Mouse (Mus musculus) limb, embryonic 13.5 days (tissue): Measurements from ENCODE around the gene Rbfox3. TPM values are rescaled to one million over a fixed set of nuclear protein-coding genes. Genes with fewer than 3 reads are reported as not detected.
A peak's percentile ranks its signal among the peaks of the same experiment; 100 is the strongest.

ENCODE experiments used
- ATAC-seq: fragments of 200-750 bp; cut with Nextera tagmentation; 2 replicates; pipeline ENCODE4 v1.8.0; 2017; ENCODE audit warnings: low read depth, moderate number of reproducible peaks, moderate TSS enrichment; ENCODE audit not compliant: low FRiP score
- H3K27ac ChIP-seq: fragments of 300-500 bp; sonication (generic); 2 replicates; pipeline ENCODE4 v1.5.1; 2015; ENCODE audit warnings: inconsistent platforms, mild to moderate bottlenecking, moderate library complexity
- H3K27me3 ChIP-seq: fragments of 300-500 bp; sonication (generic); 2 replicates; pipeline ENCODE4 v1.6.1; 2015; ENCODE audit warnings: mild to moderate bottlenecking, inconsistent platforms
- H3K36me3 ChIP-seq: fragments of 300-500 bp; sonication (generic); 2 replicates; pipeline ENCODE4 v1.6.1; 2015; ENCODE audit warnings: inconsistent platforms, mild to moderate bottlenecking, moderate library complexity
- H3K4me1 ChIP-seq: fragments of 300-500 bp; sonication (generic); 2 replicates; pipeline ENCODE4 v1.6.1; 2015; ENCODE audit warnings: inconsistent platforms
- H3K4me2 ChIP-seq: fragments of 300-500 bp; sonication (generic); replicated peaks from 2 replicates; pipeline ENCODE4 v1.6.1; 2015; ENCODE audit warnings: inconsistent platforms, mild to moderate bottlenecking, moderate library complexity
- H3K4me3 ChIP-seq: fragments of 300-500 bp; sonication (generic); 2 replicates; pipeline ENCODE4 v1.5.1; 2015; ENCODE audit warnings: moderate library complexity, mild to moderate bottlenecking, inconsistent platforms
- H3K9ac ChIP-seq: fragments of 300-500 bp; sonication (generic); 2 replicates; pipeline ENCODE4 v1.6.1; 2015; ENCODE audit warnings: mild to moderate bottlenecking, inconsistent platforms
- H3K9me3 ChIP-seq: fragments of 300-500 bp; sonication (generic); 2 replicates; pipeline ENCODE4 v1.6.1; 2016; ENCODE audit warnings: inconsistent platforms
- WGBS: fragments of 180-500 bp; shearing (Covaris S2); methylation state at CpG from one replicate; pipeline ENCODE4 v1.1.7; 2015; 5-methylcytosine and 5-hydroxymethylcytosine counted together
- polyA plus RNA-seq: library from polyadenylated mRNA; unstranded; fragments of >200 nt; fragmentation: Nextera tagmentation; extraction: Ambion mirVana; gene quantifications from 2 replicates; pipeline ENCODE4 v1.2.1, GENCODE M21; 2015

The Rbfox3 gene
- polyA plus RNA-seq, 1 experiment from 2014 or later = 0.93 TPM

DNA sequence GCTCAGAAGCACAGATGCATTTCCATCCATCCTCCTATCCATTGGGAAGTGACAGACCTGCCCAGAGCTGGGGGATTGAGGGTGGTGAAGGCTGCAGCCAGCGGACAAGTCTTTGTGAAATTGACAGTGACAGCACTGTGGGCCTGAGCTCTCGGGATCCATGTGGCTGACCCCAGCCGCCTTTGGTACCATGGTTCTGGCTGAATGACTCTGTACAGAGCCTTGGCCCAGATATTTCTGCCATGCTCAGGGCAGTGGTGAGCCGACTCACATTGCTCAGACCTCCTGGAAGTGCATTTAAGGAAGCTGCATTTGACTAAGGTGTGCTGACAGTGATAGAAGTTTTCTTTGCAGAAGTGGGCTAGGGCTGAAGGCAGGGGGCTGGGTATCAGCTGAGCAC, 144.0 kb downstream of the Rbfox3 start:
- 71% methylated on average over 4 of the region's 4 CpGs for WGBS
- Histone ChIP-seq H3K36me3 (no peaks in the 10 kb centered on the region), H3K4me2 (no peak overlapping the region), H3K9ac (no peak overlapping the region), H3K27me3 (0 out of 2 replicates have a peak, but pooled peaks cover under 1% of the 10 kb centered on the region), H3K4me1 (peaks cover 18% of the 10 kb centered on the region; the same call in 1 of the 2 replicates), H3K4me3 (no peak overlapping the region), H3K27ac (no peak overlapping the region), H3K9me3 (no peaks in the 10 kb centered on the region)
- no peak for ATAC-seq

DNA sequence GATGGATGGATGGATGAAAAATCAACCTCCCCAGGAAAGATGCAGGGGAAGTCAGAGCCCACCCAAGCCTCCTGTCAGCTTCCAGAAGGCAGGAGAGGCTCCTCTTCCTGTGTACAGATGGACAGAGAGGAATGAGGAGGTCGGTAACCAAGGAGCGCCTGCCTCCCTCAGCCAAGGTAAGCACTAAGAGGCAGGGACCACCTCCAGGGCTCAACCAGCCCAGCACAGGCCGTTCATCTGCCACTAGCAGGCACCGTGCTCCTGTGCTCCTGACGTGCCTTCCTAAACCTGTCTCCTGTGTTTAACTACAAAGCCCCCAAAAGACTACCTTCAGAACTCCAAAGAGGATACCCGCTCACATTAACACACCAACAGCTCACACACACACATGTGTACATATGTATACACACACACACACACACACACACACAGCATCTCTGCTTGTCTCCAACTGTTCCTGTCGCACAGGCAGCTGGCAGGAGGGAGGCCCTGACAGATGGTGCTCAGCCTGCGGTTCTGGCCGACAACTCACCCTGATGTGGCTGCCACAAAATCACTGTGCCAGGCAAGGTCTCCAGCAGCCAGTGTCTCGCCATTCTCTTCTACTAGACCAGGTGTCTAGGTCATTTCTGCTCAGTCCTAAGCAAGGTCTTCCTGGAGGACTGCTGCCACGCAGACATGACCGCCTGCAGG, 151.0 kb downstream of the Rbfox3 start:
- ATAC-seq = no peak
- Histone ChIP-seq H3K4me1 (no peaks in the 10 kb centered on the region), H3K27ac (no peak overlapping the region), H3K36me3 (no peaks in the 10 kb centered on the region), H3K4me3 (no peak overlapping the region), H3K4me2 (no peak overlapping the region), H3K9me3 (no peaks in the 10 kb centered on the region), H3K27me3 (no peaks in the 10 kb centered on the region), H3K9ac (no peak overlapping the region)
- 83% methylated on average over 12 of the region's 12 CpGs for WGBS

DNA sequence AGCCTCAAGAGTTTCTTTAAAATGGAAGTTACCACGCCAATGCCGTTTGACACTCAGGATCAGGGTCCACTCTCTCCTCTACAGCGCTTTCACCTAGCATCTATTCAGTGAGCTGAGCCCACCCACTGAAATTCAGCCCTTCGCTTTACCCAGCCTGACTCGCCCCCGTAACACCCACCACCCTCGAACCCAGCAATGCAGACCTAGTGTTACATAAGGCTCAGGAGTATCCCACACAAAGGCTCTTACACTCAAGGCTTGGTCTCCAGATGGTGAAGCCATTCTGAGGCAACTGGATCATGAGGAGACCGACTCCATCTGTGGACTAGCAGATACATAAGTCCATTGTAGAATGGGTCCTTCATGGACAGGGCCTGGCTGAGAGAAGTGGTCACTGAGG, 152.2 kb downstream of the Rbfox3 start:
- Histone ChIP-seq H3K4me3 (no peak overlapping the region), H3K36me3 (no peaks in the 10 kb centered on the region), H3K9me3 (no peaks in the 10 kb centered on the region), H3K27ac (no peak overlapping the region), H3K4me2 (no peak overlapping the region), H3K9ac (no peak overlapping the region), H3K4me1 (no peaks in the 10 kb centered on the region), H3K27me3 (no peaks in the 10 kb centered on the region)
- 86% methylated on average over 8 of the region's 8 CpGs for WGBS
- no peak for ATAC-seq

DNA sequence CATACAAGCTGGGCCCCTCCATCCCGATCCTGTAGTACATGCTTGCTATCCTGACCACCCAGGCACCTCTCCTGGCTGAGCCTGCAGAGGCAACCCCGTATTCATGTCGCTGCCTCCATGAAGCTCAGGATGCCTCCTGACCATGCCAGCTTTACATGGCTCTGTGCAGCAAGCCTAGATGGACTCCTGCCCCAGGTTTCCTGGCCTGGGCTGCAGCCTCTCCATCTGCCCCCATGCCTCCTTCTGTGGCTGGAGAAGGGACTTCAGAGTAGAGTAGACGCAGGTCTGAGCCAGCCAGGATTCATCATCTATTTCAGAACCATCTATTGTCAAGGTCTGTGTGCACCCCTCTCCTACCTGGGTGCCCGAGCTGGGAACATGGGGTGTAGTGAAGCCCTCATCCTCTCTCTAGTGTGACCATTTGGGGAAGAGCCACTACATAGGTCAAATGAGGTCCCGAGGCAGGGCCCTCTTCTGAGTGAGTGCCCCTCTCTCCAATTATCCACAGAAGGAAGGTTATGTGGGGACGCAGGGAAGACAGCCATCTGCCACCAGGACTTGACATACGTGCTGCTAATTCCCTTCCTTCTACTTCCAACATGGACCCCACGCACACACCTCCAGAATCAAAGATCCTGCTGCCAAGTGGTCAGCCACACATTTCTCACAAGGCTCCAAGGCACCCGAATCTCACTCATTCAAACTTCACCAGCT, 153.0 kb downstream of the Rbfox3 start:
- Histone ChIP-seq H3K9me3 (no peaks in the 10 kb centered on the region), H3K36me3 (no peaks in the 10 kb centered on the region), H3K27me3 (no peaks in the 10 kb centered on the region), H3K4me1 (no peaks in the 10 kb centered on the region), H3K4me3 (no peak overlapping the region), H3K27ac (no peak overlapping the region), H3K9ac (no peak overlapping the region), H3K4me2 (no peak overlapping the region)
- ATAC-seq = no peak
- 87% methylated on average over 10 of the region's 10 CpGs for WGBS

DNA sequence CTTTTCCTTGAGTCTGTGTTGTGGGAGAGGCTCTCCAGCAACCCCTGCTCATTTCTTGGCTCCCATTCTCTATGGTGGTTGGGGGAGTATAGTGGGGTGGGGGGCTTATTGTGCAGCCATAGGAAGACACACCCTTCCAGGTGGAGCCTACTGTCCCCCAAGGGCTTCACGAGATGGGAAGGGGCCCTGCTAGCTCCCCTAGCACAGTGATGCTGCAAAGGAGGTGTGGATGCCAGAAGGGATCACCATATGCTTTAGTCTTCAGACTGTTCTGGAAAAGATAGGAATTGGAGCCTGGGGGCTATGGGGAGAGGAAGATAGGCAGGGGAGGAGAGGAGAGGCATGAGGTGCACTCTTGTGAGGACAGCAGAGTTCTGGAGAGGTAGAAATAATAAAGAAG, 153.9 kb downstream of the Rbfox3 start:
- no peaks in the 10 kb centered on the region for H3K36me3 ChIP-seq
- H3K9me3 ChIP-seq = no peaks in the 10 kb centered on the region
- no peak overlapping the region for H3K9ac ChIP-seq
- H3K27me3 ChIP-seq = no peaks in the 10 kb centered on the region
- no peak for ATAC-seq
- no peak overlapping the region for H3K4me3 ChIP-seq
- WGBS = 79% methylated on average over 1 of the region's 1 CpGs
- no peak overlapping the region for H3K4me2 ChIP-seq
- no peak overlapping the region for H3K27ac ChIP-seq
- H3K4me1 ChIP-seq = no peaks in the 10 kb centered on the region

DNA sequence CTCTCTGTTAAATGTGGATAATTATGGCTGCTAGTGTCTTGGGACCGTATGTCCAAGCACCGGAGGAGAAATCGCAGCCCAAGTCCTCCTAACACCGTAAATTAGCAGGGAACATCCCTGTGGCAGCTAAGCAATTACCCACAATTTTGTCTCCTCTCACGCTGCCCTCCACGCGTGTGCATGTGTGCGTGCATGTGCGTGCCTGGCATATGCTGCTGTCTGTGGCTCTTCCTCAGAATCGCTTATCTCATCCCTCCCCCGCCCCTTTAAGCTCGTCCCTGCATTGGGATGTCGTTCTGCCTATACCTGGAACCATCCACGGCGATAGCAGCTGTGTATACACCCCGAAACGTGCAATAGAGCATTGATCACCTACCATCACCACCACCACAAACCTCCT, 156.4 kb downstream of the Rbfox3 start:
- Histone ChIP-seq H3K9me3 (no peaks in the 10 kb centered on the region), H3K9ac (no peak overlapping the region), H3K27me3 (no peaks in the 10 kb centered on the region), H3K4me3 (no peak overlapping the region), H3K36me3 (no peaks in the 10 kb centered on the region), H3K4me1 (peaks cover 8% of the 10 kb centered on the region; the same call in 1 of the 2 replicates), H3K27ac (no peak overlapping the region), H3K4me2 (no peak overlapping the region)
- ATAC-seq = no peak
- 82% methylated on average over 17 of the region's 17 CpGs for WGBS

DNA sequence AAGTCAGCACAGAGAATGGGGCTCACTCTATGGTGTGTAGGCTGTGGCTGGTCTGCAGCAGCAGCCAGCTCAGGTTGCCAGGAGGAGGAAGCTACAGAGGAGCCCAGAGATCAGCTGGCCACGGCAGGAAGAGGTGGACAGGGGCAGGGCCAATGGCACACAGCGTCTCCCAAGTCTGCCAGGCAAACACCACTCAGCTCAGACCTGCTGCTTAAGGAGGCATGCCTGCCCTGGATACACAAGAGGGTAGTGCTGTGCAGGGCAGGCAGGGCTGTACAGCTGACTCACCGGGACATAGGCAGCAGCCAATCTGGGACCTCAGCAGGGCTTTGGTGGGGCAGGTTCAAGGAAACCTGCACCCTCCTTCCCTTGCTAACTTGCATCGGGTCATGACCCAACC, 156.9 kb downstream of the Rbfox3 start:
- Histone ChIP-seq H3K9ac (no peak overlapping the region), H3K27me3 (no peaks in the 10 kb centered on the region), H3K36me3 (no peaks in the 10 kb centered on the region), H3K4me2 (no peak overlapping the region), H3K9me3 (no peaks in the 10 kb centered on the region), H3K27ac (no peak overlapping the region), H3K4me3 (no peak overlapping the region), H3K4me1 (peaks cover 8% of the 10 kb centered on the region; the same call in 1 of the 2 replicates)
- WGBS = 44% methylated on average over 4 of the region's 4 CpGs
- ATAC-seq = no peak

DNA sequence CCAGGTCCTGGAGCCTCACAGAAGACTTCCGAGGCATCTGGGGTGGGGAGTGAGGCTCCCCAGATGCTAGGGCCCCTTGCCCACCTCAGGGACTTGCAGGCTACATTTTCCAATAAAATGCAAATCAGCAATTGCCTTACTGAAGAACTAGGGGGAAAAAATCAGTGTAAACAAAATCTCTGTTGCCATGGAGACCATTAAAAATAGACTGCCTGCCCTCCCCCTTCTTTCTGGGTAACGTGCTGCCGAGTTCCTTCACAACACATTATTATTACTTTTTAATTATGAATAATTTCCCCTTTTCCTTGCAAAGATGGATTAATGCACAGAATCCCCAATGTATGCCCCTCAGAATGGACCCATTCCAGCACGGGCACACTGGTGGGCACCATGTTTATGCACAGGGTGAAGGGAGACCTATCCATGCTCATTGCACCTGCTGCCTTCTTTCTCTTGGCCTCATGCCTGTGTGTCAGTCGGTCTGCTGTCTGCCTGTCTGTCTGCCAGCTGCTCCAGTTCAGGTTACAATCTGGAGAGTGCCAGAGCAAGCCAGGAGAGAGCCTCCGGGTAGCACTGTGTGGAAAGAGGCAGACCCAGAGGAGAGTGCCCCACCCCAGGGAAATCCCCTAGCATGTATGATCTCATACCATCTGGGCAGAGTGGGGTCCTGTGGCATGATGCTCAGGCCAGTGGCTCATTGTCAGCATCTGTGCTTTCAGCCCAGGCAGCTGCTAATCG, 159.3 kb downstream of the Rbfox3 start:
- 61% methylated on average over 7 of the region's 7 CpGs for WGBS
- no peak overlapping the region for H3K9ac ChIP-seq
- no peaks in the 10 kb centered on the region for H3K36me3 ChIP-seq
- no peaks in the 10 kb centered on the region for H3K9me3 ChIP-seq
- no peak overlapping the region for H3K27ac ChIP-seq
- peaks cover 8% of the 10 kb centered on the region; the same call in 1 of the 2 replicates for H3K4me1 ChIP-seq
- no peak overlapping the region for H3K4me3 ChIP-seq
- H3K4me2 ChIP-seq = no peak overlapping the region
- peaks cover 3% of the 10 kb centered on the region; the same call in 1 of the 2 replicates for H3K27me3 ChIP-seq
- ATAC-seq = 0 out of 2 replicates have a peak, but pooled peaks have one; percentile 24

DNA sequence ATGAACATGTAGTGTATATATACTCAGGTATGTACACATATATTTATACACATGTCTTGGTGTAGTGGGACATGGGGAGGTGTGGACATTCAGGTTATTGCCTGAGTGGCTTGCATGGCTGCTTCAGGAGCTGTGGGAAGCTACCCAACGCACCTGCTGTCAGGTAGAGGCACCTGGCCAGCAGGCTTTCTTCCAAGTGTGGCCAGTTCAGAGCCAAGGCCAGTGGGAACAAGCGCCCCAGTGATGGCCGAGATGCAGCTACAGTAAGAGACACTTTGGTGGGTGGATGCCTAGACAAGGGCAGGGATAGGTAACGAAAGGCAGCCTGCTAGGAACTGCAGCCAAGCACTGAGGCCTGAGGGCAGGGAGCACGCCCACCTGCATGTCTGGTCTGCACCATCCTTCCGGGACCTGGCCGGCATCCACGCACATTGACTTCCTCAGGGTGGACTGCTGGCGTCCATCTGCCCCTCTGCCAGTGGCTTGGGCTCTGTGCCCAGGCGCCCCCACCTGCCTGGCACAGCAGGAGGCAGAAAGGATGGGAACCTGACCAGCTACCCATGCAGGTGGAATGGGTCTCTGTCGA, 160.6 kb downstream of the Rbfox3 start:
- Histone ChIP-seq H3K27ac (no peak overlapping the region), H3K9ac (0 out of 2 replicates have a peak overlapping the region, but pooled peaks have one; percentile 13), H3K27me3 (peaks cover 14% of the 10 kb centered on the region), H3K36me3 (no peaks in the 10 kb centered on the region), H3K4me2 (no peak overlapping the region), H3K9me3 (no peaks in the 10 kb centered on the region), H3K4me3 (no peak overlapping the region), H3K4me1 (peaks cover 8% of the 10 kb centered on the region; the same call in 1 of the 2 replicates)
- ATAC-seq = no peak
- 74% methylated on average over 11 of the region's 11 CpGs for WGBS

DNA sequence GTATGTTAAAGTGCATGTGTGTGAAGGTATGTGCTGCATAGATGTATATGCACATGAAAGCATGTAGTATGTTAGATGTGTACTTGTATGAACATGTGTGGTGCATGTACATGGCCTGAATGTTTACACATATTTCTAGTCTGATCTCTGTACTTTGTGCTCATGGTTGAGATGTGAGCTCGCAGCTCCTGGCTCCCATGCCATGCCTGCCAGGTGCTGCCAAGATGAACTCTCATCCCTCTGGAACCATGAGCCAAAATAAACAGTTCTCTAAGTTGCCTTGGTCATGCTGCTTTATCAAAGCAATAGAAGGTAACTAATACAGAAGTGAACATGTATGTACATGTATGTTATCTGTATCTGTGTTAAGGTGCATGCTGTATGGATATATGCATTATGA, 161.9 kb downstream of the Rbfox3 start:
- Histone ChIP-seq H3K9ac (no peak overlapping the region), H3K4me2 (no peak overlapping the region), H3K27me3 (peaks cover 26% of the 10 kb centered on the region), H3K4me1 (peaks cover 16% of the 10 kb centered on the region), H3K4me3 (no peak overlapping the region), H3K9me3 (no peaks in the 10 kb centered on the region), H3K27ac (no peak overlapping the region), H3K36me3 (no peaks in the 10 kb centered on the region)
- ATAC-seq = no peak
- WGBS = 79% methylated on average over 1 of the region's 1 CpGs

DNA sequence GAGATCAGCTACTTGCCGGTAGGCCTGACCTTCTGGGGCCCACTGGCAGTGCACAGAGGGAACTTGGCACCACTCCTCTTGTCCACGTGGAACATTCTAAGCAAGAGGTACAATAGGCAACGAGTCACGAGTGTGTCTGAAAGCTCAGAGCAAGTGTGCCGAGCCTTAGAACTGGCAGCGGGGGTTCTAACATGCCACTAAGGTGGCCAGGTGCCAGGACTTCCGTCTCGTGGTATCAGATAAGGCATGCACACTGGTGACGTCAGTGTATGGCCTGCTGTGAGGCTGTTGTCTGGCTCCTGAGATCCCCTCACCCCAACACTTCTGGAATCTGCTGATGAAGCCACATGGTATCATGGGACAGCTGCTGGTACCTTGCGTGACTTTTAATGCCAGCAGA, 162.8 kb downstream of the Rbfox3 start:
- H3K4me3 ChIP-seq = no peak overlapping the region
- ATAC-seq = no peak
- no peak overlapping the region for H3K27ac ChIP-seq
- no peaks in the 10 kb centered on the region for H3K9me3 ChIP-seq
- no peak overlapping the region for H3K9ac ChIP-seq
- WGBS = 69% methylated on average over 10 of the region's 10 CpGs
- H3K36me3 ChIP-seq = no peaks in the 10 kb centered on the region
- H3K27me3 ChIP-seq = peaks cover 35% of the 10 kb centered on the region
- peaks cover 22% of the 10 kb centered on the region for H3K4me1 ChIP-seq
- no peak overlapping the region for H3K4me2 ChIP-seq

DNA sequence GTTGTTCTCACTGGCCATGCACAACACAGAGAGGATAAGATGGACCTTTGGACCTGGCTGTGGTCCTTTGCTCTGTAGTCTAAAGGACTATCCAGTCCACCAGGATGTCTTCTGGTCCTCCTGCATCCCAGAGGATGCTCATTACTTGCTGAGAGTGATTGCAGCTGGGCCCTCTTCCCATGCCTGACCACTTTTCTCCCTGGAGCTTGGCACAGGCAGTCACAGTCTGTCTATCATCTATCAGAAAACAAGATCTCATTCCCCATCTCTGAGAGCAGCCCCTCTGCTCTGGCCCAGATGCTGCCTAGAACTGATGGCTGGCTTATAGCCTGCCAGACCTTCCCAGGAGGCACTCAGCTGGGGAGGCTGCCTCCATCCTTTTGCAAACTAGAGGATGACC, 166.1 kb downstream of the Rbfox3 start:
- peak overlapping the region; percentile 25; the same call in 1 of the 2 replicates for H3K4me3 ChIP-seq
- H3K9me3 ChIP-seq = no peaks in the 10 kb centered on the region
- peak overlapping the region; percentile 55 for H3K4me2 ChIP-seq
- H3K27me3 ChIP-seq = peaks cover 54% of the 10 kb centered on the region
- no peak overlapping the region for H3K27ac ChIP-seq
- H3K4me1 ChIP-seq = peaks cover 14% of the 10 kb centered on the region
- no peak for ATAC-seq
- no peak overlapping the region for H3K9ac ChIP-seq
- no peaks in the 10 kb centered on the region for H3K36me3 ChIP-seq
